27 mouse cellular contexts compared by ENCODE assay signal in the genomic region with DNA sequence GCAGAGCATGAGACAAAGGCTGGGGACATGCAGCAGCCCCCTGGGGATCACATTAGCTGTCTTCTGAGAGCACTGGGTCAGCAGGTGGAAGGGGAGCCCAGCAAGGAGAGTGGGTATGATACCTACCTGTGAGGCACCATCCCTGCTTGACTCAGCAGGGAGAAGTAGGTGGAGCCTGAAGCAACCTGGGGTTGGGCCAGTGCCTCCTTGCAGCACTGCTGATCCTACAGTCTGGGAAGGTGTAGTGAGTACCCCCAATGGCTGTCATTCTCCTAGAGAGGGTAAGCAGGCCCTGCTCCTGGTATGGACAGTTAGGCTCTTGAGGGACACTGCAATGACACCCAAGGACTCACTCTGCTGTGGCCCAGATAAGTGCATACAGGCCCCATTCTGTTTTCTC. TPM values are rescaled to one million over a fixed set of nuclear protein-coding genes. Genes with fewer than 3 reads are reported as not detected.
A peak's percentile ranks its signal among the peaks of the same experiment; 100 is the strongest.
DNase-seq lines count a peak whose midpoint lies in the region; ATAC-seq and TF ChIP-seq lines count a peak whose summit lies in the region.
"Had no signal": no experiment of that assay in that cellular context is flagged by ENCODE, and none has a peak within 500 bp of the region (broad histone marks: within the 10 kb centered on the region; RNA-seq: fewer than 3 reads in every experiment).

No protein-coding gene starts in this region.

- H3K4me1 ChIP-seq in CH12.LX (ENCODE audit: control insufficient read depth in 1 of 2, insufficient read depth in 2 of 2): peaks cover 19 to 51% of the 10 kb centered on the region in 2 experiments
- peaks cover 66% of the 10 kb centered on the region for H3K4me1 ChIP-seq in erythroblast, embryonic 14.5 days (ENCODE audit: control insufficient read depth)
- H3K4me1 ChIP-seq in liver, embryonic 12.5 days: peaks cover 62% of the 10 kb centered on the region
- H3K4me1 ChIP-seq in liver, embryonic 16.5 days (ENCODE audit: control insufficient read depth, low read depth, low read length): peaks cover 39% of the 10 kb centered on the region
- H3K4me1 ChIP-seq in forebrain, embryonic 15.5 days: peaks cover 15% of the 10 kb centered on the region
- H3K4me1 ChIP-seq: embryonic facial prominence, embryonic 12.5 days had no signal

- no peak for DNase-seq in CH12.LX (ENCODE audit: extremely low read depth)
- no peak for DNase-seq in gastrocnemius, postnatal 14 days
- DNase-seq in adrenal gland, adult 2 months: no peak
- no peak for DNase-seq in cerebellum, adult 9-11 months
- DNase-seq: adrenal gland, adult 8-10 months; cerebellum, adult 11 months; cerebellum, adult 8-10 months; cerebellum, postnatal 25 days; heart, adult 18-20 months; heart, postnatal 10 days; heart, postnatal 4 days had no signal

- no peak for TF ChIP-seq CTCF in CH12.LX (conservative IDR thresholded peaks at IDR 0.05 in 1 of 2, IDR thresholded peaks at IDR 0.05 in 1 of 2; ENCODE audit: low read depth in 2 of 2, low read length in 2 of 2)

- H3K4me3 ChIP-seq in CH12.LX (replicated peaks in 1 of 3; ENCODE audit: low read depth in 2 of 3, low read length in 2 of 3, poor library complexity in 1 of 3): no peak overlapping the region
- H3K4me3 ChIP-seq in erythroblast, embryonic 14.5 days (replicated peaks): peak overlapping the region; percentile 15
- H3K4me3 ChIP-seq in liver, embryonic 12.5 days: 0 out of 2 replicates have a peak overlapping the region, but pooled peaks have one; percentile 18
- H3K4me3 ChIP-seq in liver, embryonic 16.5 days (ENCODE audit: low read depth, low read length): no peak overlapping the region
- no peak overlapping the region for H3K4me3 ChIP-seq in forebrain, embryonic 15.5 days
- H3K4me3 ChIP-seq: embryonic facial prominence, embryonic 12.5 days; forebrain, embryonic 10.5 days; heart, embryonic 10.5 days; hindbrain, embryonic 12.5 days had no signal

- no peak overlapping the region for H3K9ac ChIP-seq in CH12.LX (ENCODE audit: insufficient read depth, low read depth)
- peak overlapping the region; percentile 40; the same call in 1 of the 2 replicates for H3K9ac ChIP-seq in liver, embryonic 12.5 days
- H3K9ac ChIP-seq in liver, embryonic 16.5 days (ENCODE audit: low read depth, low read length): no peak overlapping the region
- H3K9ac ChIP-seq in forebrain, embryonic 15.5 days (replicated peaks): no peak overlapping the region
- H3K9ac ChIP-seq: embryonic facial prominence, embryonic 12.5 days; hindbrain, embryonic 12.5 days had no signal

- intact Hi-C loops in gastrocnemius, postnatal 14 days (cut with DNase I; ENCODE audit: low total_unique reads): no loop called here

- no peak for TF ChIP-seq POLR2A in CH12.LX (IDR thresholded peaks at IDR 0.05; ENCODE audit: low read depth, low read length)

- H3K79me2 ChIP-seq in CH12.LX (replicated peaks; ENCODE audit: control insufficient read depth, extremely low read depth, insufficient read depth, poor library complexity, severe bottlenecking): peaks cover 5% of the 10 kb centered on the region; the same call in 1 of the 2 replicates

- peaks cover 53 to 65% of the 10 kb centered on the region in 2 experiments for H3K36me3 ChIP-seq in CH12.LX (replicated peaks in 1 of 2; ENCODE audit: control insufficient read depth in 1 of 2, insufficient read depth in 1 of 2, low read length in 1 of 2)
- peaks cover 60% of the 10 kb centered on the region for H3K36me3 ChIP-seq in erythroblast, embryonic 14.5 days (ENCODE audit: control insufficient read depth)
- peaks cover 54% of the 10 kb centered on the region for H3K36me3 ChIP-seq in liver, embryonic 12.5 days
- H3K36me3 ChIP-seq in liver, embryonic 16.5 days (ENCODE audit: control insufficient read depth, insufficient read depth): peaks cover 29% of the 10 kb centered on the region
- H3K36me3 ChIP-seq in forebrain, embryonic 15.5 days: peaks cover 54% of the 10 kb centered on the region

- no peaks in the 10 kb centered on the region for H3K9me3 ChIP-seq in CH12.LX (replicated peaks; ENCODE audit: low read length)
- H3K9me3 ChIP-seq in erythroblast, embryonic 14.5 days (ENCODE audit: control insufficient read depth, low read length): no peaks in the 10 kb centered on the region
- H3K9me3 ChIP-seq in liver, embryonic 12.5 days (replicated peaks): no peaks in the 10 kb centered on the region
- H3K9me3 ChIP-seq in liver, embryonic 16.5 days (replicated peaks; ENCODE audit: control insufficient read depth, low read length): no peaks in the 10 kb centered on the region
- H3K9me3 ChIP-seq in forebrain, embryonic 15.5 days: no peaks in the 10 kb centered on the region
- H3K9me3 ChIP-seq: embryonic facial prominence, embryonic 12.5 days; forebrain, embryonic 10.5 days; heart, embryonic 10.5 days; hindbrain, embryonic 12.5 days had no signal

- no peak overlapping the region for H3K27ac ChIP-seq in CH12.LX (ENCODE audit: insufficient read depth, low read depth)
- H3K27ac ChIP-seq in liver, embryonic 12.5 days: peak overlapping the region; percentile 84
- H3K27ac ChIP-seq in liver, embryonic 16.5 days (ENCODE audit: low read length): peak overlapping the region; percentile 50; the same call in 1 of the 2 replicates
- H3K27ac ChIP-seq in forebrain, embryonic 15.5 days (replicated peaks): no peak overlapping the region
- H3K27ac ChIP-seq: embryonic facial prominence, embryonic 12.5 days; forebrain, embryonic 10.5 days; heart, embryonic 10.5 days; hindbrain, embryonic 12.5 days had no signal

- H3K27me3 ChIP-seq in CH12.LX (replicated peaks): no peaks in the 10 kb centered on the region
- no peaks in the 10 kb centered on the region for H3K27me3 ChIP-seq in erythroblast, embryonic 14.5 days (ENCODE audit: control insufficient read depth)
- H3K27me3 ChIP-seq in liver, embryonic 12.5 days (replicated peaks): no peaks in the 10 kb centered on the region
- H3K27me3 ChIP-seq in liver, embryonic 16.5 days (ENCODE audit: control insufficient read depth, insufficient read depth, low read depth, low read length): no peaks in the 10 kb centered on the region
- H3K27me3 ChIP-seq in forebrain, embryonic 15.5 days: no peaks in the 10 kb centered on the region
- H3K27me3 ChIP-seq: embryonic facial prominence, embryonic 12.5 days had no signal

- dilution Hi-C loops in CH12.LX (cut with MboI; ENCODE audit: extremely low pct_ligation_motif_present, extremely low pct_unique_long_range_greater_than_20kb, low sequenced_read_pairs): no loop called here

- no peak for TF ChIP-seq EP300 in CH12.LX (IDR thresholded peaks at IDR 0.05; ENCODE audit: low read length)

- in situ Hi-C loops in CH12.LX (cut with MboI; ENCODE audit: low pct_ligation_motif_present, low pct_unique_long_range_greater_than_20kb, low sequenced_read_pairs): no loop called here

- H3K4me2 ChIP-seq in CH12.LX (ENCODE audit: insufficient read depth, low read depth, poor library complexity, severe bottlenecking): no peak overlapping the region
- peak overlapping the region; percentile 56 for H3K4me2 ChIP-seq in liver, embryonic 12.5 days
- peak overlapping the region; percentile 24 for H3K4me2 ChIP-seq in liver, embryonic 16.5 days (ENCODE audit: low read depth, low read length)
- H3K4me2 ChIP-seq in forebrain, embryonic 15.5 days (replicated peaks): no peak overlapping the region
- H3K4me2 ChIP-seq: embryonic facial prominence, embryonic 12.5 days; hindbrain, embryonic 12.5 days had no signal

- ATAC-seq in liver, embryonic 12.5 days: peak; percentile 45
- peak; percentile 12; the same call in 1 of the 2 replicates for ATAC-seq in liver, embryonic 16.5 days (ENCODE audit: low read depth)
- ATAC-seq in forebrain, embryonic 15.5 days (replicated peaks): no peak
- ATAC-seq: forebrain, embryonic 14.5 days; hindbrain, embryonic 16.5 days had no signal

- TF ChIP-seq RAD21 in CH12.LX (IDR thresholded peaks at IDR 0.05; ENCODE audit: low read depth, low read length): no peak

RNA-seq across cellular contexts. Expression of a gene that starts 3.0 kb away (rescaled TPM):
- 37.8 and 58.1 TPM in 2 replicates for total RNA-seq in CH12.LX (2012; rRNA removed)
- total RNA-seq in CH12.LX (2014; rRNA removed): 41.5 and 44.0 TPM in 2 replicates
- 50.6 and 59.6 TPM in 2 replicates for polyA plus RNA-seq in CH12.LX (2012; ENCODE audit: insufficient read length, low read depth)
- 0.32 and 0.48 TPM in 2 replicates for polyA plus RNA-seq in erythroblast, embryonic 14.5 days (2012)
- 1.9 and 2.6 TPM in 2 replicates for polyA plus RNA-seq in liver, embryonic 12.5 days (2016; fragmentation: Nextera tagmentation; extraction: Ambion mirVana)
- 1.5 and 1.7 TPM in 2 replicates for polyA plus RNA-seq in liver, embryonic 16.5 days (2015; fragmentation: Nextera tagmentation; extraction: Ambion mirVana)
- 2.6 and 2.7 TPM in 2 replicates for polyA plus RNA-seq in forebrain, embryonic 15.5 days (2015; fragmentation: Nextera tagmentation; extraction: Ambion mirVana)
- total RNA-seq in gastrocnemius, postnatal 14 days (2021): 1 to 10 TPM; 4.9 to 7.3 TPM
- 10 to 100 TPM; 26.5 to 33.9 TPM for total RNA-seq in adrenal gland, adult 2 months (2021)
- 79.2 and 85.8 TPM in 2 replicates for polyA plus RNA-seq in adrenal gland, adult 2 months (2012; rRNA removed)

RNA-seq across cellular contexts. Expression of a gene that starts 28.0 kb away (rescaled TPM):
- 43.4 and 45.4 TPM in 2 replicates for total RNA-seq in CH12.LX (2012; rRNA removed)
- 14.5 and 17.5 TPM in 2 replicates for total RNA-seq in CH12.LX (2014; rRNA removed)
- 59.4 and 62.6 TPM in 2 replicates for polyA plus RNA-seq in CH12.LX (2012; ENCODE audit: insufficient read length, low read depth)
- polyA plus RNA-seq in erythroblast, embryonic 14.5 days (2012): 10.2 and 11.9 TPM in 2 replicates
- 23.9 and 24.2 TPM in 2 replicates for polyA plus RNA-seq in liver, embryonic 12.5 days (2016; fragmentation: Nextera tagmentation; extraction: Ambion mirVana)
- polyA plus RNA-seq in liver, embryonic 16.5 days (2015; fragmentation: Nextera tagmentation; extraction: Ambion mirVana): 9.4 and 11.4 TPM in 2 replicates
- 61.3 and 64.9 TPM in 2 replicates for polyA plus RNA-seq in forebrain, embryonic 15.5 days (2015; fragmentation: Nextera tagmentation; extraction: Ambion mirVana)
- total RNA-seq in gastrocnemius, postnatal 14 days (2021): 10 to 100 TPM; 10.6 to 12.0 TPM
- total RNA-seq in adrenal gland, adult 2 months (2021): 10 to 100 TPM; 34.4 to 37.3 TPM
- polyA plus RNA-seq in adrenal gland, adult 2 months (2012; rRNA removed): 280 and 380 TPM in 2 replicates

RNA-seq across cellular contexts. Expression of a gene that starts 32.6 kb away (rescaled TPM):
- total RNA-seq in CH12.LX (2012; rRNA removed): 43.6 and 43.9 TPM in 2 replicates
- 33.8 and 34.0 TPM in 2 replicates for total RNA-seq in CH12.LX (2014; rRNA removed)
- polyA plus RNA-seq in CH12.LX (2012; ENCODE audit: insufficient read length, low read depth): 54.7 and 70.9 TPM in 2 replicates
- 15.2 and 16.7 TPM in 2 replicates for polyA plus RNA-seq in erythroblast, embryonic 14.5 days (2012)
- polyA plus RNA-seq in liver, embryonic 12.5 days (2016; fragmentation: Nextera tagmentation; extraction: Ambion mirVana): 75.1 and 75.2 TPM in 2 replicates
- 36.2 and 42.7 TPM in 2 replicates for polyA plus RNA-seq in liver, embryonic 16.5 days (2015; fragmentation: Nextera tagmentation; extraction: Ambion mirVana)
- 92.4 and 99.6 TPM in 2 replicates for polyA plus RNA-seq in forebrain, embryonic 15.5 days (2015; fragmentation: Nextera tagmentation; extraction: Ambion mirVana)
- total RNA-seq in gastrocnemius, postnatal 14 days (2021): 10 to 100 TPM; 39.8 to 47.7 TPM
- total RNA-seq in adrenal gland, adult 2 months (2021): 100 to 1,000 TPM; 151 to 152 TPM
- 157 and 178 TPM in 2 replicates for polyA plus RNA-seq in adrenal gland, adult 2 months (2012; rRNA removed)

RNA-seq across cellular contexts. Expression of a gene that starts 45.5 kb away (rescaled TPM):
- total RNA-seq in CH12.LX (2012; rRNA removed): not detected in 2 replicates
- not detected in 2 replicates for total RNA-seq in CH12.LX (2014; rRNA removed)
- not detected in 2 replicates for polyA plus RNA-seq in CH12.LX (2012; ENCODE audit: insufficient read length, low read depth)
- 0.32 and 0.99 TPM in 2 replicates for polyA plus RNA-seq in erythroblast, embryonic 14.5 days (2012)
- 389 and 406 TPM in 2 replicates for polyA plus RNA-seq in liver, embryonic 12.5 days (2016; fragmentation: Nextera tagmentation; extraction: Ambion mirVana)
- 1,344 and 1,420 TPM in 2 replicates for polyA plus RNA-seq in liver, embryonic 16.5 days (2015; fragmentation: Nextera tagmentation; extraction: Ambion mirVana)
- not detected in 2 replicates for polyA plus RNA-seq in forebrain, embryonic 15.5 days (2015; fragmentation: Nextera tagmentation; extraction: Ambion mirVana)
- under 1 TPM; 0.41 to 0.44 TPM for total RNA-seq in gastrocnemius, postnatal 14 days (2021)
- 1 to 10 TPM in 1 of 2 experiments, not detected in 1; 3.1 TPM for total RNA-seq in adrenal gland, adult 2 months (2021)
- polyA plus RNA-seq in adrenal gland, adult 2 months (2012; rRNA removed): 0.28 TPM in 1 of 2 replicates, not detected in the other
- total RNA-seq: gastrocnemius, adult 8-10 months had no signal
- polyA plus RNA-seq: C2C12; cortical plate, adult 2 months; forebrain, embryonic 10.5 days; forebrain, embryonic 14.5 days; hindbrain, embryonic 12.5 days; hindbrain, embryonic 16.5 days had no signal

RNA-seq across cellular contexts. Expression of a gene that starts 48.9 kb away (rescaled TPM):
- not detected in 2 replicates for total RNA-seq in CH12.LX (2012; rRNA removed)
- not detected in 2 replicates for total RNA-seq in CH12.LX (2014; rRNA removed)
- polyA plus RNA-seq in CH12.LX (2012; ENCODE audit: insufficient read length, low read depth): not detected in 2 replicates
- polyA plus RNA-seq in erythroblast, embryonic 14.5 days (2012): not detected in 2 replicates
- 2.7 and 4.9 TPM in 2 replicates for polyA plus RNA-seq in liver, embryonic 12.5 days (2016; fragmentation: Nextera tagmentation; extraction: Ambion mirVana)
- polyA plus RNA-seq in liver, embryonic 16.5 days (2015; fragmentation: Nextera tagmentation; extraction: Ambion mirVana): 20.6 and 35.3 TPM in 2 replicates
- polyA plus RNA-seq in forebrain, embryonic 15.5 days (2015; fragmentation: Nextera tagmentation; extraction: Ambion mirVana): not detected in 2 replicates
- not detected for total RNA-seq in gastrocnemius, postnatal 14 days (2021)
- total RNA-seq in adrenal gland, adult 2 months (2021): 1 to 10 TPM; 1.5 to 1.9 TPM
- 2.3 and 4.1 TPM in 2 replicates for polyA plus RNA-seq in adrenal gland, adult 2 months (2012; rRNA removed)
- total RNA-seq: gastrocnemius, adult 8-10 months; gastrocnemius, postnatal 4 days; heart, adult 18-20 months; heart, postnatal 10 days; heart, postnatal 4 days had no signal
- polyA plus RNA-seq: brain, embryonic 14.5 days; C2C12; cortical plate, adult 2 months; embryonic facial prominence, embryonic 12.5 days; forebrain, embryonic 10.5 days; forebrain, embryonic 14.5 days; heart, embryonic 10.5 days; heart, embryonic 14.5 days; hindbrain, embryonic 12.5 days; hindbrain, embryonic 16.5 days had no signal

Comparison
In these comparisons a context has a peak if more than half of its experiments do, and no peak if none do; other contexts are left out.
1. H3K4me3 ChIP-seq: peak in erythroblast, embryonic 14.5 days (single experiment) and liver, embryonic 12.5 days (single experiment); none in CH12.LX (0 of 3), liver, embryonic 16.5 days (single experiment) and forebrain, embryonic 15.5 days (single experiment).
2. H3K27ac ChIP-seq: peak in liver, embryonic 12.5 days (single experiment) and liver, embryonic 16.5 days (single experiment); none in CH12.LX (single experiment) and forebrain, embryonic 15.5 days (single experiment).
3. H3K4me2 ChIP-seq: peak in liver, embryonic 12.5 days (single experiment) and liver, embryonic 16.5 days (single experiment); none in CH12.LX (single experiment) and forebrain, embryonic 15.5 days (single experiment).
4. RNA of a gene that starts 3.0 kb away (polyA plus RNA-seq): 79.2 to 85.8 TPM in adrenal gland, adult 2 months and 50.6 to 59.6 TPM in CH12.LX; 2.6 to 2.7 TPM in forebrain, embryonic 15.5 days, 1.9 to 2.6 TPM in liver, embryonic 12.5 days, 1.5 to 1.7 TPM in liver, embryonic 16.5 days and 0.32 to 0.48 TPM in erythroblast, embryonic 14.5 days; every median in the first group is over 10 times any median in the second.